Mouse (Mus musculus) testis, postnatal 14 days (tissue): ENCODE data around the gene Vdac1.

Experiments used
- DNase-seq: peaks from one replicate; pipeline ENCODE4 v3.0.0; 2021; ENCODE audit warnings: low spot score

The Vdac1 gene

DNA sequence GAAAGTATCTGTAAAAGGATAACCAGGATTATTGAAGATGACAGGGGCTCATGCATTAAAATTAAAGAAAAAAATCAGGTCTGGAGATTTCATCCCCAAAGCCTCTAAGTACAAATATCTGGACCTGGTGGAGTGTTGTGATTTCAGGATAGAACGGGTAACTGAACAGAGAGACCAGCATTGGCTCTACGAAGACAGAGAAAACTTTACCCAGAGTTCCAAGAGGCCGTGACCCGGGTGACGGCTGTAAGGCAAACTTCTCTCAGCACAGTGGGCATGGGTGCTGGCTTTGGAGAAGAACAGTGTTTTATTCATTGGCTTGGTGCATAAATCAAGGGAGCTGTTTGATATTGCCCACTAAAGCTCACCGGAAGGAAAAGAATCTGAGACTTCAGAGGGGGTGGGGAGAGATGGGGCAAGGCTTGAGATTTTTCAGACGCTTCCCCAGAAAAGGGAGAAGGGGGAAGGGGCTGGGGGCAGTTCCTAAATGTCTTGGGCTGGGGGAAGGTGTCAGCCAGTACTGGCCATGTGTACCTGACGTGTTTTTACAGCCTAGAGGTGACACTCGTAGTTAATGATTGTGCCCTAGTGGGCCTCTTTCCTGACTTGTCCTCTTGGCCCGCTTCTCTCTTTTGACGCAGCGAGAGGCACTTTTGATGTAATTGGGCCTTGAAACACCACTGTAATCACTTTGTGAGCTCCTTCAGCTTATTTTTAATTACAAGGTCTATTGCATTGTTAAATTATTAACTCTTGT lies 59.8 kb downstream of the Vdac1 start:
- DNase-seq = no peak

DNA sequence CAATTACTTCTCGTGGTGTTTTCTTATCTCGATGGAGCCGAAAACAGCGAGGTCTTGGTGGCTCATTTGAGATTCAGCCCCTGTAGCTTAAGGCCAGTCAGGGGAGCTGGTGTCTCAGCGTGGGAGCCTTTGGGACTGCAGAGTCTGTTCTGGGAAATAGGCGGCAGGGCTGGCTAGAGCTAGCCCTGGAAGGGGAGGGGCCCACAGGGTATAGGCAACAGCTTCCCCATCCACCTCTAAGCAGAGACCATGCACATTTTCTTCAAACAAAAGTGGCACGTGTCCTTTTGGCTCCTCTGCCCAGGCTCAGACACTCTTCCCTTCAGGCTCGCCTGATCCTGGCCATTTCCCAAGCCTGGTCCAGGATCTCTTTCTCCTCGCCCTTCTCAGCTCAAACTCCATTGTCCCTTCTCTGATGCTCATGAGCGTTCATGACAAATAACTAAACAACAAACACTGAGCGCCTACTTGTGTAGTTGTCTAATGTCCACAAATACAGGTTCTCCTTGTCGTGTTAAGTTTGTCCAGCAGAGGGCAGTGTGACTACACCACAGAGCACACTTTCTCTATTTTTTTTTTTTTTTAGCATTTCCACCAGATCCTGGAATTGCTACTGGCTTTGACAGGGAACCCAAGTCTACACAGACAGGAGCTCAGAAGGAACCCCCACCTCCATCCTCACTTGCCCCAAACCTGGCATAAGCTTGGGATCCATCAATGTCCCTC lies 60.6 kb downstream of the Vdac1 start:
- no peak for DNase-seq

DNA sequence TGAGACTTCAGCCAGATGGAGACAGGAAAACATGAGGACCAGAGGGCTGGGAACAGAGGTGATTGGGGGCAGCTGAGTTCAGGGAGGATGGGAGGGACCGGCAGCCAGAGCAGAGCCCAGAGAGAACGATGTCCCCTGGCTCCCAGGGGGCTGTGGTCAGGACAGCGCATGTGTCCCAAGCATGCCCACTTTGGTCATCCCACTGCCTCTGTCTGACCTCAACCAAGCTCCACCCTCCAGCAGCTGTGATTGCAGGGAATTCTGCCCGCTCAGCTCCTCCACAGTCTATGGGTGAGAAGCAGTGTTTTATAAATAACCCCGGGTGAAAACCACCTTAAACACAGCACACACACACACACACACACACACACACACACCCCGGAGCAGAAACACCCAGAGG lies 68.8 kb downstream of the Vdac1 start:
- DNase-seq = no peak

DNA sequence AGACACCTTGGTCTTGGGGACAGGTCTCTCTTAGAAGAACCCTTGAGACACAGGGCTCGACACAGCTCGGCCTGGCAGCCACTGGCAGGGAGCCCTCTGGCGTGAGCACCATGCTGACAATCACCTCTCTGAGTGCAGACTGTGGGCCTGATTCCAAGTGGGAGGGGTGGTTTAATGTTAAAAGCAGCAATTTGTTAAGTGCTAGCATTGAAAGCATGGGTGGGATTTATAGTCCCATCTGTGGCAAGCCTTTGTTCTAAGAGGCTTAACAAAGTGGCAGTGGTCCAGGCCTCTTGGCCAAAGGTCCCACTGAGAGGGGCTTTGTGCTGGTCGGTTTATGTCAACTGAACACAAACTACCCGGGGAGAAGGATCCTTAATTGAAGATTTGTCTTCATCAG lies 70.9 kb downstream of the Vdac1 start:
- DNase-seq = no peak

DNA sequence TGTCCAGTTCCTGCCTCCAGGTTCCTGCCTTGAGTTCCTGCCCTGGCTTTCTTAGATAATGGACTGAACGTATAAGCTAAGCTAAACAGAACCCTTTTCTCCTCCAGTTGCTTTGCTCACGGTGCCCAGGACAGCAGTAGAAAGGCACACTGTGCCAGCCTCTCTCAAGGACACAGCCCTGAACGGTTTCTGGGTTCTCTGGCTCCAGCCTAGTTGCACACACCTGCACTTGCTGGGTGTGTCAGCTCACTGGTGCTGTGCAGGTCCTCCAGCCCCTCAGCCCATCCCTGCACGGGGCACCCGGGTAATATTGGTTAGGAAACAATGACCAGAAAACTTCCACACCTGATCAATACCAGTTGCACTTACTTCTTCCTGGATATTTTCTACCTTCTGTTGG lies 71.5 kb downstream of the Vdac1 start:
- DNase-seq = no peak

DNA sequence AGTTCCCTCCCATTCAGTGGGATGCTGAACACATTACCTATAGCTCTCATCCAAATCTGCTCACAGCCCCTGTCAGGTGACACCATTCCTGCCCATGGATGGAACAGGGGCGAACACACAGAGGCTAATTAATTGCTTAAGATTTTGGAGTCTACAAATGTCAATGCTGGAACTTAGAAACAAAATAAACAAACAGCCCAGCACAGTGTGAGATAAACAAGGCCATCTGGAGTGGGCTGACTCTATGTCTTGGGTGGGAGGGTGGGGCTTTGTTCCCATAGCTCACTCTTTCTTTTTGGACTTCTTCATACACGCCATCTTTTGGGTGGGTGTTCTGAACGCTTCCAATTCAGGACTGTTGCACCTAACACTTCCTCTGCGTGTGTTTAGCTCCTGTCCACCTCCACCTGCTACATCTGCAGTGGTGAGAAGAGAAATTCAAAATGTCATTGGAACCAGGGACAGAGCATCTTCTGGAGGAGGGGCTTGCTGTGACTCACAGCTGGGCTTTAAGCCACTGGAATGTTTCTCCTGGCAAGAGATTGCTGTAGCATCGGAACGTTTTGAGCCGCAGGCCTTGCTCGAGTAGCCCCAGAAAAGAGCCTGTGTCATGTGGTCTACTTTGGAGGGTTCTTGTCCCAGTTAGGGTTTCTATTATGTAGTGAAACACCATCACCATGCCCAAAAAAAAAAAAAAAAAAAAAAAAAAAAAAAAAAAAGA lies 72.6 kb downstream of the Vdac1 start:
- DNase-seq = no peak

DNA sequence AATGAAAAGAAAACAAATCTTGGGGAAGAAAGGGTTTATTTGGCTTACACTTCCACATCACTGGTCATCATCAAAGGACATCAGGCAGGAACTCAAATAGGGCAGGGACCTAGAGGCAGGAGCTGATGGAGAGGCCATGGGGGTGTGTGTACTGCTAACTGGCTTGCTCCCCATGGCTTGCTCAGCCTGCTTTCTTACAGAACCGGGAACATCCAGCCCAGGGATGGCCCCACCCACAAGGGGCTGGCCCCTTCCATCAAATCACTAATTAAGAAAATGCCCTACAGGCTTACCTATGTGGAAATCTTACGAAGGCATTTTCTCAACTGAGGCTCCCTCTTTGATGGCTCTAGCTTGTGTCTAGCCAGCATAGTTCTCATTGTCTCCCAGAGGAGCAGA lies 73.1 kb downstream of the Vdac1 start:
- DNase-seq = no peak

DNA sequence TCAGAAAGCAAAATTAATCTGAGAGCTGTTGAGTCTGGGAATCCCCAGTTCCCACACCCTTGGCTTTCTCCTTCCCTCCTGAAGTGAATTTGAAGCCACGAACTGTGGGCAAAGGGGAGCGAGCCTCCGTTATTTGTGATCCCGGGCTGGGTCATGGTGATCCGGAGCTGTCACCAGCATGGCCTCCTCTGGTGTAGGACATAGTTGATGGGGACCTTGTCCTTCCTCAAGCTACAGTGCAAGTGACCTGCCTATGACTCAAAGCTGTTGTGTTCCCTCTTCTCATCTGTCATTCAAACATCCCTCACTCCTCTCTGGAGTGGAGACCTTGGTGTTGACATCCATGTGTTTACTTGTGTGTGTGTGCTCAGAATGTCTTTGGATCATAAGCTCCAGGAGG lies 74.8 kb downstream of the Vdac1 start:
- DNase-seq = no peak

DNA sequence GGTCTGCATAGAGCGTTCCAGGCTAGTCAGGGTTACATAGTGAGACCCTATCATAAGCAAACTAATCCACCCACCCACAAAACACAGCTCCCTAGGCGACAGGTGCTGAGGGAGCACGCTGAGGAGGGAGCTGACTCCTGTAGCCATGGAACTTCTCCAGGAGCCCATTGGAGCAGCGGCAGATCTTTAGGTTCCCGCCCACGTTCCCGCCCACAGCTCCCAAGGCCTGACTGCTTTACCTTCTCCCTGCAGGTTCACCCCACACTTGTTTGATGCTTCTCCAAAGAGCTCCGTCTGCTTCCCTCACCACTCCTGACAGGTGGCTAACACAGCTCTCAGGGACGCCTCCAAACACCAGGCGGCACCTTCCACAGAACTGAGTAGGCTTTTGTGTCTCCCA lies 76.5 kb downstream of the Vdac1 start:
- DNase-seq = no peak
